ENCODE assay signal across 17 mouse cellular contexts in the genomic region with DNA sequence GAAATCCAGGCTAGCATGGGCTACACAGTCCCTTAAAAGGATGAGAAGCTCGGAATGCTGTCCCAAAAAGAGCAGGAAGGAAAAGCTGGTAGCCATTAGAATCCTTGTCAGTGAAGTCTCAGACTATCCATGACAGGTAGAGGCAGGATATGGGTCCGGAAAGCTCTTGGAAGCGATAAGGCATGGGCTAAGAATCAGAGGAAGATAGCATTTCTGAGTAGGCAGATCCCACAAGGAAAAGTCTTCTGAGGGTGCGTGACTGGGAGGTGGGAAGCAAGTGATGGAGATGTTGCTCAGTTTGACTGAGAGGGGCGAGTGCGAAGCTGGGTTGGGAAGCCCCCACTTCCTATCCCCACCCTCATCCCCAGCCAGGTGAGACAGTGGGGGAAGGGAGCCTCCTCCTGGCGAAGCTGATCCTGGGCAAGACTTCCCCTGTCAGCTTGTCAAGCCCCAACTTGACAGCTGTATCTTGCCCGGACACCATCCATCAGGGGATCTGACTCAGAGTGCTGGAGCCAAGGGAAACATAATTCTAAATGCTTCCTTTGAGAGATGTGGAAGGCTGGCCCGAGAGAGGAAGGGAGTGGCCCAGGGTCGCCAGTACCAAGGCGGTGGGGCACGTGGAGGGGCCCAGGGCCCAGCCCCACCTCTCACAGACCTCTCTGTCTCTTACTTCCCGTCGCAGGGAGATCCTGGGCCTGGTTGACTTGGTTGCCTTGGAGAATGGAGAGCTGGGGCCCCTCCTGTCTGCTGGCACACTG. TPM values are rescaled to one million over a fixed set of nuclear protein-coding genes. Genes with fewer than 3 reads are reported as not detected.
DNase-seq lines count a peak whose midpoint lies in the region; ATAC-seq and TF ChIP-seq lines count a peak whose summit lies in the region.
"Had no signal": no experiment of that assay in that cellular context is flagged by ENCODE, and none has a peak within 500 bp of the region (broad histone marks: within the 10 kb centered on the region; RNA-seq: fewer than 3 reads in every experiment).

No protein-coding gene starts in this region.

- peak overlapping the region; percentile 12; the same call in 1 of the 2 replicates for H3K27ac ChIP-seq in lung, embryonic 16.5 days (ENCODE audit: low read length)
- H3K27ac ChIP-seq in kidney, adult 2 months (ENCODE audit: insufficient read depth, low read depth, low read length), result peak overlapping the region; percentile 79
- no peak overlapping the region for H3K27ac ChIP-seq in small intestine, adult 2 months (ENCODE audit: insufficient read depth, low read depth, low read length)
- H3K27ac ChIP-seq in forebrain, embryonic 16.5 days (ENCODE audit: low read length), result no peak overlapping the region
- H3K27ac ChIP-seq: heart, embryonic 15.5 days; limb, embryonic 13.5 days; neural tube, embryonic 13.5 days had no signal

- TF ChIP-seq POLR2A in kidney, adult 2 months (IDR thresholded peaks at IDR 0.05; ENCODE audit: low read depth, low read length), result no peak
- no peak for TF ChIP-seq POLR2A in small intestine, adult 2 months (IDR thresholded peaks at IDR 0.05; ENCODE audit: low read depth, low read length)

- no peak for ATAC-seq in lung, embryonic 16.5 days (ENCODE audit: low read depth)
- ATAC-seq in forebrain, embryonic 16.5 days, result no peak
- ATAC-seq: hindbrain, embryonic 16.5 days; midbrain, embryonic 16.5 days had no signal

- no peak overlapping the region for H3K4me2 ChIP-seq in lung, embryonic 16.5 days (ENCODE audit: low read depth, low read length)
- H3K4me2 ChIP-seq in forebrain, embryonic 16.5 days (ENCODE audit: low read length), result no peak overlapping the region
- H3K4me2 ChIP-seq: heart, embryonic 15.5 days; limb, embryonic 13.5 days; neural tube, embryonic 13.5 days had no signal

- no peak overlapping the region for H3K9ac ChIP-seq in lung, embryonic 16.5 days (ENCODE audit: low read length)
- no peak overlapping the region for H3K9ac ChIP-seq in forebrain, embryonic 16.5 days (replicated peaks; ENCODE audit: low read depth, low read length)
- H3K9ac ChIP-seq: heart, embryonic 15.5 days; limb, embryonic 13.5 days; neural tube, embryonic 13.5 days had no signal

- H3K4me1 ChIP-seq in lung, embryonic 16.5 days (replicated peaks; ENCODE audit: control insufficient read depth, insufficient read depth, low read length), result peaks cover 12% of the 10 kb centered on the region; the same call in 1 of the 2 replicates
- no peaks in the 10 kb centered on the region for H3K4me1 ChIP-seq in kidney, adult 2 months (ENCODE audit: control insufficient read depth, insufficient read depth, low read length)
- H3K4me1 ChIP-seq in small intestine, adult 2 months (ENCODE audit: control insufficient read depth, insufficient read depth, insufficient read length, low read length), result peaks cover 5% of the 10 kb centered on the region; the same call in 1 of the 2 replicates
- peaks cover 3% of the 10 kb centered on the region; the same call in 1 of the 2 replicates for H3K4me1 ChIP-seq in forebrain, embryonic 16.5 days (replicated peaks; ENCODE audit: control insufficient read depth, insufficient read depth, low read length)

- peaks cover 13% of the 10 kb centered on the region for H3K27me3 ChIP-seq in lung, embryonic 16.5 days (ENCODE audit: control insufficient read depth, insufficient read depth, low read depth, low read length)
- no peaks in the 10 kb centered on the region for H3K27me3 ChIP-seq in kidney, adult 2 months (replicated peaks; ENCODE audit: control insufficient read depth, insufficient read depth, low read length)
- H3K27me3 ChIP-seq in small intestine, adult 2 months (ENCODE audit: control insufficient read depth, insufficient read depth, low read length), result peaks cover 23% of the 10 kb centered on the region; the same call in 1 of the 2 replicates
- peaks cover 24% of the 10 kb centered on the region for H3K27me3 ChIP-seq in forebrain, embryonic 16.5 days (replicated peaks; ENCODE audit: control insufficient read depth, insufficient read depth, low read length)

- no peaks in the 10 kb centered on the region for H3K36me3 ChIP-seq in lung, embryonic 16.5 days (ENCODE audit: control insufficient read depth, insufficient read depth, low read length)
- no peaks in the 10 kb centered on the region for H3K36me3 ChIP-seq in kidney, adult 2 months (ENCODE audit: control insufficient read depth, insufficient read depth, low read length)
- no peaks in the 10 kb centered on the region for H3K36me3 ChIP-seq in small intestine, adult 2 months (ENCODE audit: control insufficient read depth, insufficient read depth, low read length)
- no peaks in the 10 kb centered on the region for H3K36me3 ChIP-seq in forebrain, embryonic 16.5 days (ENCODE audit: control insufficient read depth, insufficient read depth)
- H3K36me3 ChIP-seq: heart, embryonic 15.5 days; limb, embryonic 13.5 days; neural tube, embryonic 13.5 days had no signal

- peak; percentile 42 for DNase-seq in adrenal gland, postnatal 25 days
- no peak for DNase-seq in adrenal gland, postnatal 4 days (ENCODE audit: low spot score in 2 of 2)
- DNase-seq in lung, postnatal 36 days, result no peak
- DNase-seq in kidney, adult 2 months, result peak; percentile 89
- DNase-seq in gastrocnemius, postnatal 10 days, result no peak
- DNase-seq: cerebellum, adult 9-10 months; gastrocnemius, postnatal 25 days; thymus, postnatal 4 days had no signal

- no peak overlapping the region for H3K4me3 ChIP-seq in lung, embryonic 16.5 days (ENCODE audit: low read length)
- no peak overlapping the region for H3K4me3 ChIP-seq in kidney, adult 2 months (ENCODE audit: insufficient read depth, low read depth, low read length)
- no peak overlapping the region for H3K4me3 ChIP-seq in small intestine, adult 2 months (ENCODE audit: low read depth, low read length)
- H3K4me3 ChIP-seq in forebrain, embryonic 16.5 days (replicated peaks; ENCODE audit: low read length), result no peak overlapping the region
- H3K4me3 ChIP-seq: erythroblast, embryonic 14.5 days; heart, embryonic 15.5 days; limb, embryonic 13.5 days; neural tube, embryonic 13.5 days had no signal

- WGBS in lung, embryonic 16.5 days, result 16% methylated on average over 14 of the region's 14 CpGs
- 39% methylated on average over 14 of the region's 14 CpGs for WGBS in kidney, adult 2 months
- 28% methylated on average over 14 of the region's 14 CpGs for WGBS in small intestine, adult 2 months
- 24% methylated on average over 14 of the region's 14 CpGs for WGBS in forebrain, embryonic 16.5 days

- no peaks in the 10 kb centered on the region for H3K9me3 ChIP-seq in lung, embryonic 16.5 days (ENCODE audit: control insufficient read depth, low read length)
- H3K9me3 ChIP-seq in forebrain, embryonic 16.5 days (ENCODE audit: control insufficient read depth, low read length), result no peaks in the 10 kb centered on the region
- H3K9me3 ChIP-seq: heart, embryonic 15.5 days; limb, embryonic 13.5 days; neural tube, embryonic 13.5 days had no signal

- TF ChIP-seq CTCF in kidney, adult 2 months (conservative IDR thresholded peaks at IDR 0.05; ENCODE audit: insufficient read depth, insufficient read length, low read depth, low read length), result no peak
- TF ChIP-seq CTCF in small intestine, adult 2 months (IDR thresholded peaks at IDR 0.05; ENCODE audit: extremely low read depth, insufficient read length, insufficient replicate concordance, low read depth, low read length), result 0 out of 2 replicates have a peak, but pooled peaks have one; percentile 7

RNA-seq across cellular contexts. Expression of a gene that starts 14.7 kb away (rescaled TPM):
- 31.9 and 38.0 TPM in 2 replicates for total RNA-seq in adrenal gland, postnatal 25 days (2021)
- total RNA-seq in adrenal gland, postnatal 4 days (2021), result 10 to 100 TPM; 26.7 to 28.7 TPM
- polyA plus RNA-seq in lung, embryonic 16.5 days (2015; fragmentation: Nextera tagmentation; extraction: Ambion mirVana), result 0.72 and 1.1 TPM in 2 replicates
- 41.6 and 46.6 TPM in 2 replicates for polyA plus RNA-seq in kidney, adult 2 months (2012; rRNA removed)
- 6.5 and 12.0 TPM in 2 replicates for polyA plus RNA-seq in small intestine, adult 2 months (2012; rRNA removed)
- under 1 TPM; 0.59 to 0.86 TPM for total RNA-seq in gastrocnemius, postnatal 10 days (2021)
- 0.11 and 0.19 TPM in 2 replicates for polyA plus RNA-seq in forebrain, embryonic 16.5 days (2015; fragmentation: Nextera tagmentation; extraction: Ambion mirVana)

RNA-seq across cellular contexts. Expression of a gene that starts 19.2 kb away (rescaled TPM):
- 56.0 and 69.2 TPM in 2 replicates for total RNA-seq in adrenal gland, postnatal 25 days (2021)
- 10 to 100 TPM; 47.7 to 51.6 TPM for total RNA-seq in adrenal gland, postnatal 4 days (2021)
- 5.2 TPM in 2 replicates for polyA plus RNA-seq in lung, embryonic 16.5 days (2015; fragmentation: Nextera tagmentation; extraction: Ambion mirVana)
- polyA plus RNA-seq in kidney, adult 2 months (2012; rRNA removed), result 16.1 and 18.2 TPM in 2 replicates
- 11.6 and 27.4 TPM in 2 replicates for polyA plus RNA-seq in small intestine, adult 2 months (2012; rRNA removed)
- 10 to 100 TPM; 12.2 to 16.4 TPM for total RNA-seq in gastrocnemius, postnatal 10 days (2021)
- 13.8 and 17.5 TPM in 2 replicates for polyA plus RNA-seq in forebrain, embryonic 16.5 days (2015; fragmentation: Nextera tagmentation; extraction: Ambion mirVana)

RNA-seq across cellular contexts. Expression of a gene that starts 30.4 kb away (rescaled TPM):
- total RNA-seq in adrenal gland, postnatal 25 days (2021), result 13.0 and 15.9 TPM in 2 replicates
- total RNA-seq in adrenal gland, postnatal 4 days (2021), result 1 to 10 TPM; 7.7 to 8.1 TPM
- polyA plus RNA-seq in lung, embryonic 16.5 days (2015; fragmentation: Nextera tagmentation; extraction: Ambion mirVana), result 1.4 TPM in 2 replicates
- 8.6 and 10.3 TPM in 2 replicates for polyA plus RNA-seq in kidney, adult 2 months (2012; rRNA removed)
- 11.9 and 24.9 TPM in 2 replicates for polyA plus RNA-seq in small intestine, adult 2 months (2012; rRNA removed)
- 1 to 10 TPM; 2.2 to 2.4 TPM for total RNA-seq in gastrocnemius, postnatal 10 days (2021)
- polyA plus RNA-seq in forebrain, embryonic 16.5 days (2015; fragmentation: Nextera tagmentation; extraction: Ambion mirVana), result 3.7 and 4.9 TPM in 2 replicates

RNA-seq across cellular contexts. Expression of a gene that starts 30.4 kb away (rescaled TPM):
- 76.5 and 92.1 TPM in 2 replicates for total RNA-seq in adrenal gland, postnatal 25 days (2021)
- total RNA-seq in adrenal gland, postnatal 4 days (2021), result 10 to 100 TPM; 67.0 to 76.7 TPM
- 104 and 111 TPM in 2 replicates for polyA plus RNA-seq in lung, embryonic 16.5 days (2015; fragmentation: Nextera tagmentation; extraction: Ambion mirVana)
- polyA plus RNA-seq in kidney, adult 2 months (2012; rRNA removed), result 62.3 and 74.6 TPM in 2 replicates
- 56.3 and 120 TPM in 2 replicates for polyA plus RNA-seq in small intestine, adult 2 months (2012; rRNA removed)
- total RNA-seq in gastrocnemius, postnatal 10 days (2021), result 10 to 100 TPM; 24.6 to 26.5 TPM
- polyA plus RNA-seq in forebrain, embryonic 16.5 days (2015; fragmentation: Nextera tagmentation; extraction: Ambion mirVana), result 29.4 and 31.2 TPM in 2 replicates

RNA-seq across cellular contexts. Expression of a gene that starts 39.8 kb away (rescaled TPM):
- total RNA-seq in adrenal gland, postnatal 25 days (2021), result not detected in 2 replicates
- total RNA-seq in adrenal gland, postnatal 4 days (2021), result under 1 TPM; 0.17 to 0.28 TPM
- polyA plus RNA-seq in lung, embryonic 16.5 days (2015; fragmentation: Nextera tagmentation; extraction: Ambion mirVana), result 0.16 TPM in 1 of 2 replicates, not detected in the other
- polyA plus RNA-seq in kidney, adult 2 months (2012; rRNA removed), result 0.11 and 0.16 TPM in 2 replicates
- polyA plus RNA-seq in small intestine, adult 2 months (2012; rRNA removed), result 0.23 and 0.43 TPM in 2 replicates
- total RNA-seq in gastrocnemius, postnatal 10 days (2021), result not detected
- polyA plus RNA-seq in forebrain, embryonic 16.5 days (2015; fragmentation: Nextera tagmentation; extraction: Ambion mirVana), result 0.81 and 0.90 TPM in 2 replicates
- total RNA-seq: gastrocnemius, postnatal 25 days had no signal
- polyA plus RNA-seq: heart, embryonic 15.5 days had no signal

Comparison
In these comparisons a context has a peak if more than half of its experiments do, and no peak if none do; other contexts are left out.
1. DNase-seq: peak in adrenal gland, postnatal 25 days (single experiment) and kidney, adult 2 months (single experiment); none in adrenal gland, postnatal 4 days (0 of 2), lung, postnatal 36 days (single experiment) and gastrocnemius, postnatal 10 days (single experiment).
2. H3K27ac ChIP-seq: peak in lung, embryonic 16.5 days (single experiment) and kidney, adult 2 months (single experiment); none in small intestine, adult 2 months (single experiment) and forebrain, embryonic 16.5 days (single experiment).